Mouse (Mus musculus): ENCODE results near the gene Samm50. TPM values are rescaled to one million over a fixed set of nuclear protein-coding genes. Genes with fewer than 3 reads are reported as not detected.

Samm50 gene
- total and polyA plus RNA-seq, 2 experiments from 2014 or later, result 39.7 to 90.9 TPM

DNA sequence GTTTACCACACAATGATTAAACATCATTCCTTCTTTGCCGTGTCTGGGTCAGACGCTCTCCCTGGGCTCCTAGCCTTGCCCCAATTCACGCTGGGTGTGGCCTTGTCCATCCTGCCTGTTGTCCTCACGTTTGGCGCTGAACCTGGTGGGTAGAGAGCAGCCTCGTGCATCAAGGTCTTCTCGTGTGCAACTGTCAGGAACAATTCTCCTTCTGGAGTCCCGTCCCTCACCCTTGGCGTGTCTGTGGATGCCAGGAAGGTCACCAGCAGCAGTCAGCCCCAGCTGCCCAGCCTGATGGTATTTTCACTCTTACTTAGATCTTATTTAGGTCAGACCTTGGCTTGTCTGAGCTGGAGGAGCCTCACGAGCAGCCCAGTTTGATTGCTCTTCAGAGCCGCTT lies 73.1 kb downstream of the Samm50 start:
- no peak for ATAC-seq (ENCODE audit: low FRiP score)
- Histone ChIP-seq H3K27me3 (ENCODE audit: insufficient read depth, low read length) (no peaks in the 10 kb centered on the region), H3K27ac (ENCODE audit: low read depth, low read length) (peak overlapping the region; percentile 28; the same call in 1 of the 2 replicates), H3K4me2 (ENCODE audit: low read depth, low read length, poor library complexity, severe bottlenecking) (no peak overlapping the region), H3K9me3 (ENCODE audit: low read length) (no peaks in the 10 kb centered on the region), H3K4me3 (ENCODE audit: low read depth, low read length) (no peak overlapping the region), H3K4me1 (ENCODE audit: insufficient read depth, low read length) (peaks cover 7% of the 10 kb centered on the region; the same call in 1 of the 2 replicates), H3K36me3 (ENCODE audit: insufficient read depth, low read length) (no peaks in the 10 kb centered on the region), H3K9ac (replicated peaks; ENCODE audit: low read length, poor library complexity, severe bottlenecking) (no peak overlapping the region)
- DNase-seq (ENCODE audit: low spot score), result no peak
- TF ChIP-seq CTCF (IDR thresholded peaks at IDR 0.05), result no peak
- 75% methylated on average over 11 of the region's 11 CpGs for WGBS

DNA sequence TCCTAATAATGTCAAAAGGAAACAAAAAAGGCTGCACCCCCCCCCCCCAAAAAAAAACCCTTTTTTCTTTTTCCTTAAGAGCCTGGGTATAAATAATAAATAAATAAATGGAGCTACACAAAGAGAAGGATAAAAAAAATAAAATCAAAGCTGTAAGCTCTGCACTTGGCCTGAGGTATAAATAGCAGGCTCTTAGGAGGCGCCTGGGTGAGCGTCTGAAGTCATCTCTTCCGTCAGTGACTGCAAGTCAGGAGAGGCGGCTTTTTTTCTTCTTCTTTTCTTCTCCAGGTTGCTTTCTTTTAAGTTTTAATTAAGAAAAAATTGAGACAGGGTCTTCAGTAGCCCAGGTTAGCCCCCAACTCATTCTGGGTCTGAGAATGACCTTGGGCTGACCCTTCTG lies 74.2 kb downstream of the Samm50 start:
- WGBS, result 49% methylated on average over 4 of the region's 4 CpGs
- Histone ChIP-seq H3K27ac (ENCODE audit: low read depth, low read length) (no peak overlapping the region), H3K4me2 (ENCODE audit: low read depth, low read length, poor library complexity, severe bottlenecking) (no peak overlapping the region), H3K27me3 (ENCODE audit: insufficient read depth, low read length) (no peaks in the 10 kb centered on the region), H3K4me3 (ENCODE audit: low read depth, low read length) (no peak overlapping the region), H3K9ac (replicated peaks; ENCODE audit: low read length, poor library complexity, severe bottlenecking) (no peak overlapping the region), H3K9me3 (ENCODE audit: low read length) (no peaks in the 10 kb centered on the region), H3K36me3 (ENCODE audit: insufficient read depth, low read length) (no peaks in the 10 kb centered on the region), H3K4me1 (ENCODE audit: insufficient read depth, low read length) (peaks cover 3% of the 10 kb centered on the region; the same call in 1 of the 2 replicates)
- no peak for ATAC-seq (ENCODE audit: low FRiP score)
- DNase-seq (ENCODE audit: low spot score), result no peak
- no peak for TF ChIP-seq CTCF (IDR thresholded peaks at IDR 0.05)

Small RNA genes lying within 50 kb of the gene (microRNA-seq; reads per million reads assigned to microRNA genes)
- gene Mir6392 (ENCODE audit: borderline number of aligned reads), result not detected

Other genes with a start within 250 kb of the Samm50 start
- gene Efcab6, start 126.9 kb upstream of the Samm50 start, total RNA-seq (2014; rRNA removed), result 1.3 and 3.9 TPM in 2 replicates
- 0.55 and 1.5 TPM in 2 replicates for gene Efcab6, start 126.9 kb upstream of the Samm50 start, polyA plus RNA-seq (2015; fragmentation: Nextera tagmentation; extraction: Ambion mirVana)
- gene Sult4a1, start 86.5 kb upstream of the Samm50 start, total RNA-seq (2014; rRNA removed), result 197 and 208 TPM in 2 replicates
- 139 and 150 TPM in 2 replicates for gene Sult4a1, start 86.5 kb upstream of the Samm50 start, polyA plus RNA-seq (2015; fragmentation: Nextera tagmentation; extraction: Ambion mirVana)
- not detected in 2 replicates for gene Pnpla5, start 69.1 kb upstream of the Samm50 start, total RNA-seq (2014; rRNA removed)
- not detected in 2 replicates for gene Pnpla5, start 69.1 kb upstream of the Samm50 start, polyA plus RNA-seq (2015; fragmentation: Nextera tagmentation; extraction: Ambion mirVana)
- 6.9 and 7.3 TPM in 2 replicates for gene Pnpla3, start 24.4 kb upstream of the Samm50 start, total RNA-seq (2014; rRNA removed)
- 5.1 and 5.4 TPM in 2 replicates for gene Pnpla3, start 24.4 kb upstream of the Samm50 start, polyA plus RNA-seq (2015; fragmentation: Nextera tagmentation; extraction: Ambion mirVana)
- 9.6 and 14.0 TPM in 2 replicates for gene Parvb, start 39.8 kb downstream of the Samm50 start, total RNA-seq (2014; rRNA removed)
- 4.3 and 5.8 TPM in 2 replicates for gene Parvb, start 39.8 kb downstream of the Samm50 start, polyA plus RNA-seq (2015; fragmentation: Nextera tagmentation; extraction: Ambion mirVana)
- gene Parvg, start 131.8 kb downstream of the Samm50 start, total RNA-seq (2014; rRNA removed), result 1.5 and 1.7 TPM in 2 replicates
- 1.7 and 1.9 TPM in 2 replicates for gene Parvg, start 131.8 kb downstream of the Samm50 start, polyA plus RNA-seq (2015; fragmentation: Nextera tagmentation; extraction: Ambion mirVana)

All from midbrain, postnatal 0 days (tissue).